Mouse (Mus musculus): ENCODE results near the gene Rmnd5a. TPM values are rescaled to one million over a fixed set of nuclear protein-coding genes. Genes with fewer than 3 reads are reported as not detected.
"Not testable (repeated sequence)": the region's sequence is repeated elsewhere in the genome, so short reads cannot be mapped to it uniquely, and the experiment has no call there.

The Rmnd5a gene
- polyA plus RNA-seq, 1 experiment from 2014 or later, result 7.7 TPM

GRCm38 (mm10) chr6:71476783-71477182 lies 36.3 kb upstream of the Rmnd5a start:
- Histone ChIP-seq H3K9me3 (ENCODE audit: control insufficient read depth, low read length) (no peaks in the 10 kb centered on the region), H3K4me1 (ENCODE audit: control insufficient read depth, insufficient read depth, low read depth, low read length) (no peaks in the 10 kb centered on the region), H3K27ac (ENCODE audit: low read depth, low read length) (no peak overlapping the region), H3K4me3 (ENCODE audit: low read length) (no peak overlapping the region), H3K4me2 (ENCODE audit: low read length) (no peak overlapping the region), H3K27me3 (replicated peaks; ENCODE audit: control insufficient read depth, insufficient read depth, low read length) (no peaks in the 10 kb centered on the region), H3K9ac (ENCODE audit: low read depth, low read length) (no peak overlapping the region), H3K36me3 (ENCODE audit: control insufficient read depth, insufficient read depth, low read length) (no peaks in the 10 kb centered on the region)
- 77% methylated on average over 5 of the region's 5 CpGs for WGBS
- no peak for ATAC-seq

DNA sequence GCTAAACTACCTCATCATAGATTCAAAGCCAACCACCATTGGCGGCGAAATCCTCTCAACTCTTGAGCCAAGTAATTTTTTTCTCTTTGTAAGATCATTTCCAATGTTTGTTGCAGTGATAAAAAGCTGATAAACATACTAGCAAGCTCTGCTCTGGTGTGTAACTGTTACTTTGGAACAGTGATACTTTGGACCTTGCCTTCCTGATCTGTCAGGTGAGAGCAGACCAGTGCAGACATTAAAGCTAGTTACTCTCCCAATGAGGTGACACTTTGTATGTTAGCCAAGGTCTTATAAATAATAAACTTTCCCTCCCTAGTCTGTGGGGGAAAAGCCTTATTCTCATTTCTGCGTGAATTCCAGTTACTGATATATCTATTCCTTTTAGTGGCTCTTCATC lies 35.2 kb upstream of the Rmnd5a start:
- WGBS, result 92% methylated on average over 3 of the region's 3 CpGs
- H3K27ac ChIP-seq (ENCODE audit: low read depth, low read length), result no peak overlapping the region
- H3K4me3 ChIP-seq (ENCODE audit: low read length), result no peak overlapping the region
- H3K9ac ChIP-seq (ENCODE audit: low read depth, low read length), result no peak overlapping the region
- no peaks in the 10 kb centered on the region for H3K27me3 ChIP-seq (replicated peaks; ENCODE audit: control insufficient read depth, insufficient read depth, low read length)
- H3K4me1 ChIP-seq (ENCODE audit: control insufficient read depth, insufficient read depth, low read depth, low read length), result no peaks in the 10 kb centered on the region
- no peaks in the 10 kb centered on the region for H3K36me3 ChIP-seq (ENCODE audit: control insufficient read depth, insufficient read depth, low read length)
- no peaks in the 10 kb centered on the region for H3K9me3 ChIP-seq (ENCODE audit: control insufficient read depth, low read length)
- ATAC-seq, result no peak
- no peak overlapping the region for H3K4me2 ChIP-seq (ENCODE audit: low read length)

DNA sequence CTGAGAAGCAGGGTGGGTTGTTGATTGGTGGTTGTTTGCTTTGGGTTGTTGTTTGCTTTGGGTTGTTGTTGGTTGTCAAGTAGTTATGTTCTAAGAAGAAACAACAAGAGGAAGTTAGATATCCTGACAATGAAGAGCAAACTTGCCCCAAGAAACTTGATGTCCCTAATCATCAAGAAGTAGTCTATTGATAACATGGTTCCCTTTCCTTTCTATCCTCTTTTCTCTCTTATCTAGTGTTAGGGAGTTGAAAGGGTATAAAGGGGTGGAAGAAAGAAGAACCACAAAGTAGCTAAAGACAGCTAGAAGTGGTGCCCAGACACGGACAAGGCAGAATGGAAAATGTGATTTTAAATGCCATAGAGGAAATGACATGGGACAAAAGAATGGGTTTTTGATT lies 32.3 kb upstream of the Rmnd5a start:
- Histone ChIP-seq H3K4me1 (ENCODE audit: control insufficient read depth, insufficient read depth, low read depth, low read length) (no peaks in the 10 kb centered on the region), H3K27ac (ENCODE audit: low read depth, low read length) (no peak overlapping the region), H3K36me3 (ENCODE audit: control insufficient read depth, insufficient read depth, low read length) (no peaks in the 10 kb centered on the region), H3K9ac (ENCODE audit: low read depth, low read length) (no peak overlapping the region), H3K27me3 (replicated peaks; ENCODE audit: control insufficient read depth, insufficient read depth, low read length) (no peaks in the 10 kb centered on the region), H3K4me3 (ENCODE audit: low read length) (no peak overlapping the region), H3K9me3 (ENCODE audit: control insufficient read depth, low read length) (no peaks in the 10 kb centered on the region), H3K4me2 (ENCODE audit: low read length) (no peak overlapping the region)
- ATAC-seq, result no peak
- 97% methylated on average over 1 of the region's 1 CpGs for WGBS

- Histone ChIP-seq H3K9ac (ENCODE audit: low read depth, low read length) (no peak overlapping the region), H3K4me2 (ENCODE audit: low read length) (no peak overlapping the region), H3K27ac (ENCODE audit: low read depth, low read length) (no peak overlapping the region), H3K9me3 (ENCODE audit: control insufficient read depth, low read length) (no peaks in the 10 kb centered on the region), H3K4me1 (ENCODE audit: control insufficient read depth, insufficient read depth, low read depth, low read length) (no peaks in the 10 kb centered on the region), H3K36me3 (ENCODE audit: control insufficient read depth, insufficient read depth, low read length) (no peaks in the 10 kb centered on the region), H3K4me3 (ENCODE audit: low read length) (no peak overlapping the region), H3K27me3 (replicated peaks; ENCODE audit: control insufficient read depth, insufficient read depth, low read length) (no peaks in the 10 kb centered on the region)
- no peak for ATAC-seq
- WGBS, result 86% methylated on average over 4 of the region's 4 CpGs
Measured at GRCm38 (mm10) chr6:71471830-71472520, 31.5 kb upstream of the Rmnd5a start.

- Histone ChIP-seq H3K4me2 (ENCODE audit: low read length) (no peak overlapping the region), H3K4me3 (ENCODE audit: low read length) (no peak overlapping the region), H3K4me1 (ENCODE audit: control insufficient read depth, insufficient read depth, low read depth, low read length) (no peaks in the 10 kb centered on the region), H3K27ac (ENCODE audit: low read depth, low read length) (no peak overlapping the region), H3K9ac (ENCODE audit: low read depth, low read length) (no peak overlapping the region), H3K27me3 (replicated peaks; ENCODE audit: control insufficient read depth, insufficient read depth, low read length) (no peaks in the 10 kb centered on the region), H3K36me3 (ENCODE audit: control insufficient read depth, insufficient read depth, low read length) (no peaks in the 10 kb centered on the region), H3K9me3 (ENCODE audit: control insufficient read depth, low read length) (no peaks in the 10 kb centered on the region)
- WGBS, result 75% methylated on average over 3 of the region's 3 CpGs
- no peak for ATAC-seq
Measured at GRCm38 (mm10) chr6:71469291-71469690, 28.9 kb upstream of the Rmnd5a start.

DNA sequence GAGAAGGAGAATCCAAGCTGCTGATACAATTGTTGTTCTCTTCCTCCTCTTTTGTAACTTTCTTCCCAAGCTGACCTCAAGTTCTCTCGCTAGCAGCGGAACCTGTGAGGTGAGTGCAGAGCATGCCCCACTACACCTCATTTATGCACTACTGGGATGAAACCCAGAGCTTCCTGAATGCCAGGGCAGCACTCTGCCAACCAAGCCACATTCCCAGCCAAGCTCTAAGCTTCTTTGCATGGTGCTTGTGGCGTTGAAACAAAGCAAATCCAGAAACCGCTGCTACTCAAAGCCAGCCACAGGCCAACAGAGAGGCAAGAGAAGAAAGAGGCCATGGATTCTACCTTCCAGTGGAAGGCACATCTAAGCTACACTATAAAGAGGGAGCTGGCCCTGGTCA lies 27.3 kb upstream of the Rmnd5a start:
- Histone ChIP-seq H3K27ac (ENCODE audit: low read depth, low read length) (no peak overlapping the region), H3K9me3 (ENCODE audit: control insufficient read depth, low read length) (no peaks in the 10 kb centered on the region), H3K27me3 (replicated peaks; ENCODE audit: control insufficient read depth, insufficient read depth, low read length) (no peaks in the 10 kb centered on the region), H3K36me3 (ENCODE audit: control insufficient read depth, insufficient read depth, low read length) (no peaks in the 10 kb centered on the region), H3K4me1 (ENCODE audit: control insufficient read depth, insufficient read depth, low read depth, low read length) (no peaks in the 10 kb centered on the region), H3K9ac (ENCODE audit: low read depth, low read length) (no peak overlapping the region), H3K4me3 (ENCODE audit: low read length) (no peak overlapping the region), H3K4me2 (ENCODE audit: low read length) (no peak overlapping the region)
- ATAC-seq, result no peak
- 75% methylated on average over 4 of the region's 4 CpGs for WGBS

- H3K9me3 ChIP-seq (ENCODE audit: control insufficient read depth, low read length), result no peaks in the 10 kb centered on the region
- no peak overlapping the region for H3K27ac ChIP-seq (ENCODE audit: low read depth, low read length)
- 54% methylated on average over 3 of the region's 3 CpGs for whole genome bisulfite sequencing
- no peak overlapping the region for H3K4me2 ChIP-seq (ENCODE audit: low read length)
- no peak for ATAC-seq
- H3K4me1 ChIP-seq (ENCODE audit: control insufficient read depth, insufficient read depth, low read depth, low read length), result no peaks in the 10 kb centered on the region
- H3K36me3 ChIP-seq (ENCODE audit: control insufficient read depth, insufficient read depth, low read length), result no peaks in the 10 kb centered on the region
- H3K4me3 ChIP-seq (ENCODE audit: low read length), result no peak overlapping the region
- H3K27me3 ChIP-seq (replicated peaks; ENCODE audit: control insufficient read depth, insufficient read depth, low read length), result no peaks in the 10 kb centered on the region
- H3K9ac ChIP-seq (ENCODE audit: low read depth, low read length), result no peak overlapping the region
Measured at GRCm38 (mm10) chr6:71465146-71465545, 24.7 kb upstream of the Rmnd5a start.

- Histone ChIP-seq H3K9ac (ENCODE audit: low read depth, low read length) (no peak overlapping the region), H3K27me3 (replicated peaks; ENCODE audit: control insufficient read depth, insufficient read depth, low read length) (no peaks in the 10 kb centered on the region), H3K4me3 (ENCODE audit: low read length) (no peak overlapping the region), H3K36me3 (ENCODE audit: control insufficient read depth, insufficient read depth, low read length) (no peaks in the 10 kb centered on the region), H3K27ac (ENCODE audit: low read depth, low read length) (no peak overlapping the region), H3K9me3 (ENCODE audit: control insufficient read depth, low read length) (no peaks in the 10 kb centered on the region), H3K4me1 (ENCODE audit: control insufficient read depth, insufficient read depth, low read depth, low read length) (no peaks in the 10 kb centered on the region), H3K4me2 (ENCODE audit: low read length) (no peak overlapping the region)
- no peak for ATAC-seq
- 76% methylated on average over 8 of the region's 8 CpGs for WGBS
Measured at GRCm38 (mm10) chr6:71457956-71458608, 17.6 kb upstream of the Rmnd5a start.

DNA sequence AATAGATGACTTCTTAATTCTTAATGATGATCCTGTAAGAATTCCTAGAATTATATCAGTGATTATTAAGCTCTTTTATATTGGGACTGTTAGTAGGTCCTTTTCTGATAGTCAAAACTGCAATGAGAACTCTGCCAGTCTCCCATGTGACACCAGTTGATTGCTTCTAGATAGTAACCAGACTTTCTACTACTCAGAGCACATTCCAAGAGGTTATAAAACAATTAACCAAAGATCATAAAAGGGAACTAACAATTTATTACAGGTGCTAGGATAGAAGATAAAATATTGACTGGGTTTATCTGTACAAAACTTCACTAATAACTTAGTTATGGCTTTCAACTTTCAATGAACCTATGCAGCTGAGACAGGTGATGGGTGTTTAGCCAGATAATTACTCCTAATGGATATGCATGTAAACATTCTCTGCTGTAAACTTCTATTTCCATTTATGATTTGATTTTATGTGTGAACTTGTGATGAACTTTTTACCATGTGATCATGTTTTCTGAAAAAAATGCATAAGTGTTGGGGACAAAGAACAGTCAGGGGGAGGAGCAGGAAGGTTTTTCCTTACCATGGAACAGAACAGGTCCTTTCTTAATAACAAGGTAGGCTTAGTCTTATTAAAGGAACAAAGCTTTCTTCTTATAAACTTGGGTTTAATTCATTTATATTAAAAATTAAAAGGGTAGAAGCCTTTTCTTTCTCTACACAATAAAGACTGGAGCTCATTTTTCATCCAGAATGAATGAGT lies 13.7 kb upstream of the Rmnd5a start:
- H3K27ac ChIP-seq (ENCODE audit: low read depth, low read length), result not testable (repeated sequence)

More for the DNA sequence above, 13.7 kb upstream of the Rmnd5a start:
- not testable (repeated sequence) for H3K4me1 ChIP-seq (ENCODE audit: control insufficient read depth, insufficient read depth, low read depth, low read length); H3K4me3 ChIP-seq (ENCODE audit: low read length); ATAC-seq; H3K9ac ChIP-seq (ENCODE audit: low read depth, low read length); H3K27me3 ChIP-seq (replicated peaks; ENCODE audit: control insufficient read depth, insufficient read depth, low read length); H3K36me3 ChIP-seq (ENCODE audit: control insufficient read depth, insufficient read depth, low read length); H3K4me2 ChIP-seq (ENCODE audit: low read length); H3K9me3 ChIP-seq (ENCODE audit: control insufficient read depth, low read length)

All from hindbrain, embryonic 16.5 days (tissue).